Mouse (Mus musculus) right cerebral cortex, postnatal 4 days (tissue): ENCODE data around the gene Cwc27.

Experiments
- DNase-seq: peaks from one replicate; pipeline ENCODE4 v3.0.0-alpha.2; 2022

Cwc27 gene

GRCm38 (mm10) chr13:104763193-104763592 is 53.7 kb downstream of the Cwc27 start:
- DNase-seq, result no peak

GRCm38 (mm10) chr13:104762401-104762800 is 54.5 kb downstream of the Cwc27 start:
- DNase-seq, result no peak

GRCm38 (mm10) chr13:104759381-104759780 is 57.6 kb downstream of the Cwc27 start:
- DNase-seq, result no peak

GRCm38 (mm10) chr13:104747032-104747431 is 69.9 kb downstream of the Cwc27 start:
- no peak for DNase-seq

GRCm38 (mm10) chr13:104742866-104743265 is 74.1 kb downstream of the Cwc27 start:
- no peak for DNase-seq

GRCm38 (mm10) chr13:104729261-104730046 is 87.5 kb downstream of the Cwc27 start:
- DNase-seq, result no peak

- no peak for DNase-seq
Observed at GRCm38 (mm10) chr13:104727681-104728080, 89.3 kb downstream of the Cwc27 start.

- DNase-seq, result no peak
Observed at GRCm38 (mm10) chr13:104720133-104720532, 96.8 kb downstream of the Cwc27 start.

GRCm38 (mm10) chr13:104694612-104695355 is 122.2 kb downstream of the Cwc27 start:
- DNase-seq, result peak; percentile 3

- DNase-seq, result no peak
Observed at GRCm38 (mm10) chr13:104692710-104693109, 124.2 kb downstream of the Cwc27 start.

GRCm38 (mm10) chr13:104685537-104685936 is 131.4 kb downstream of the Cwc27 start:
- no peak for DNase-seq

GRCm38 (mm10) chr13:104684361-104685011 is 132.5 kb downstream of the Cwc27 start:
- no peak for DNase-seq

GRCm38 (mm10) chr13:104681212-104681611 is 135.7 kb downstream of the Cwc27 start:
- no peak for DNase-seq

- no peak for DNase-seq
Observed at GRCm38 (mm10) chr13:104661188-104661587, 155.8 kb downstream of the Cwc27 start.

GRCm38 (mm10) chr13:104660042-104660680 is 156.8 kb downstream of the Cwc27 start:
- DNase-seq, result no peak

GRCm38 (mm10) chr13:104656666-104657272 is 160.2 kb downstream of the Cwc27 start:
- no peak for DNase-seq

GRCm38 (mm10) chr13:104655137-104655536 is 161.8 kb downstream of the Cwc27 start:
- DNase-seq, result no peak

GRCm38 (mm10) chr13:104651763-104652162 is 165.2 kb downstream of the Cwc27 start:
- DNase-seq, result no peak

GRCm38 (mm10) chr13:104650654-104651053 is 166.3 kb downstream of the Cwc27 start:
- DNase-seq, result no peak

- no peak for DNase-seq
Observed at GRCm38 (mm10) chr13:104650145-104650544, 166.8 kb downstream of the Cwc27 start.

- DNase-seq, result no peak
Observed at GRCm38 (mm10) chr13:104645778-104646425, 171.0 kb downstream of the Cwc27 start.

GRCm38 (mm10) chr13:104644185-104644584 is 172.8 kb downstream of the Cwc27 start:
- no peak for DNase-seq
